Mouse (Mus musculus) T-helper 1 cell (primary cell): ENCODE data around the gene Fgd6.

Experiments
- in situ Hi-C: fragments of 300-600 bp; cut with MboI, MseI; formaldehyde crosslinking; loops from one replicate; pipeline ENCODE4 v1.15.1; 2025; ENCODE audit warnings: high pct_unique_total_duplicates

Gene Fgd6

DNA sequence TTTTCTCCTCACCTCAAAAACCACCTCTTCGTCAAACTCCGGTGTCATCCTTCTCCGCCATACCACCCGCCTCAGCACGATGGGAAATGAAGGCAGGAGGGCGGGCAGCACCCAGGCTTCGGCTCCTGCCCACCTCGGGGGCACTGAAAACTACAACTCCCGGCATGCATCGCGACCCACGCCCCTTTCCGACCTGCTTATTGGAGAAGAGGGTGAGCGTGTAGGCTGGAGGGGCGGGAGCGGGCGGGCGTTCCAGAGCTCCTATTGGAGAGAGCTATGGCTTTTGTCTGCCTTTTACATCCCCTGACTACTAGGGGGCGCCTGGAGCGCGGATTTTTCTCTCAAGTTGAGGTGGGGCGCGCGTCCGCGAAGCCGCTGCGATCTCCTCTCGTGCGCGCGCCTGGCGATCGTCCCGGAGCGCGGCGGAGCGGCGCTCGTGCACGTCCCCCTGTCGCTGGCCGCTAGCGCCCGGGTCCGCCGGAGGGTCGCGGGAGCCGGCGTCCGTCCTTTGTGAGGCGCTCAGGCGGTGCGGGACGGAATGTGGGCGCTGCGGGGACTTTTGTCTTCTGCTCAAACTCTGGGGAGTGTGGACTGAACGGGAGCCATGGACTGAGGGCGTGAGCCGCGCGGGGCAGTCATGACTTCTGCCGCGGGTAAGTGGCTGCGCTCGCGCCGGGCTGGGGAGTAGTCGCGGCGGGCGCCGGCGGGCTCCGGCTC is at the start of gene Fgd6, which contains the start of gene Vezt:
Gene Fgd6 (plus strand): TSS at position 344 of the 717 bp plus-strand sequence.
Gene Vezt (minus strand): TSS at position 160 of the 717 bp plus-strand sequence.
- in situ Hi-C loops: no loop called here

- in situ Hi-C loops: no loop called here
These were observed 41.7 kb upstream of the Fgd6 start for GRCm38 (mm10) chr10:93994136-93994535.

DNA sequence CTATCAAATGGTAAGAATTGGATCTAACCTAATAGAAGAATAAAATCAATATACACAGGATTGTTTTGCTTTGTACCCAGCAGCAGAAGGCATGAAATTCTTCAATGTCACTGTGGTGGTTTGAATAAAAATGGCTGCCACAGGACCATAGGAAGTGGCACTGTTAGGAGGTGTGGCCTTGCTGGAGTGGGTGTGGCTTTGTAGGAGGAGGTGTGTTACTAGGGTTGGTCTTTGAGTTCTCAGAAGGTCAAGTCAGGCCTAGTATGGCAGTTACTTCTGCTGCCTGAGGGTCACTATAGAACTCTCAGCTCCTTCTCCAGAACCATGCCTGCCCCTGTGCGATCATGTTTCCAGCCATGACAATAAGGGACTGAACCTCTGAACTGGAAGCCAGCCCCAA is 40.7 kb upstream of the Fgd6 start:
- in situ Hi-C loops: no loop called here

- in situ Hi-C loops: no loop called here
These were observed 36.4 kb upstream of the Fgd6 start for GRCm38 (mm10) chr10:93999357-93999756.

DNA sequence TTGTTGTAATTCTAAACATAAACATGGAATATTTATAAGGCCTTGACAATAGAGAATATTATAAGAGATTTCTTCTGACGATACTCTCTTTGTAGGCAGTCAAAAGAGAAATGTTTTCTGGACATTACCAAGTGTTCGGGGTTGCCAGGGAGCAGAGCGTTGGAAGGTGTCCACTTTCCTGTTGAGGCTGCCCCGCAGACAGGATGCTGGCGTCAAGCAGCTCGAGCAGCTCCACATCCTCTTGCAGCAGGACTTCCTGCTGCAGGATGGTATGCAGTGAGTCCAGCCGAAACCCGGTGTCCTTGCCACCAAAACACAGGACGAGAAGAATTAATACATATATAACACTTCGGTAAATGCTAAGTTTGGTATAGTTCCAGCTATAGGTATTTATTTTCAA is 35.6 kb upstream of the Fgd6 start:
- in situ Hi-C loops: no loop called here

GRCm38 (mm10) chr10:94008356-94008755 is 27.4 kb upstream of the Fgd6 start:
- in situ Hi-C loops: no loop called here

GRCm38 (mm10) chr10:94009991-94010679 is 25.7 kb upstream of the Fgd6 start:
- in situ Hi-C loops: loop anchor here (5.0 kb wide), 1 partner anchor 107 kb away; no protein-coding TSS in a partner anchor

- in situ Hi-C loops: loop anchor here (5.0 kb wide), 1 partner anchor 106 kb away; no protein-coding TSS in a partner anchor
These were observed 24.8 kb upstream of the Fgd6 start for GRCm38 (mm10) chr10:94011024-94011423.

GRCm38 (mm10) chr10:94013196-94013595 is 22.6 kb upstream of the Fgd6 start:
- in situ Hi-C loops: loop anchor here (5.0 kb wide), 1 partner anchor 104 kb away; no protein-coding TSS in a partner anchor

DNA sequence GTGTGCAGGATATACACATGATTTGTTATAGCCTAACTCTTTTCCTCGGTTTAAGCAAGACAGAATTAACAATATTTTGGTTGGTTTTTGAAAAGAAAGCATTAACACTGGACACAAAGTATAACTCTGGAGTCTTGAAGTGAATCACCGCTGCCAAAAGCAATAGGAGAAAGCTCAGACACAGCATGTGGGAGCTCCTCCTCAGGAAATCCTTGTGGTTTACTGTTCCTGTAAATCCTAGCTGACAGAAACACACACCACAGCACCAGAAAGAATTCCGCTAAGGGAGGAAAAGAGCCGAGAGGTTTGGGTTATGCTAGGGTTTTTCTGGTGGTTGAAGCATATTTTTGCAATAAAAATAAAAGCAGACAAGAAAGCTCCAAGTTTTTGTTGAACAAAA is 21.6 kb upstream of the Fgd6 start:
- in situ Hi-C loops: loop anchor here (5.0 kb wide), 1 partner anchor 103 kb away; no protein-coding TSS in a partner anchor

- in situ Hi-C loops: no loop called here
These were observed 18.3 kb upstream of the Fgd6 start for GRCm38 (mm10) chr10:94017455-94017854.

DNA sequence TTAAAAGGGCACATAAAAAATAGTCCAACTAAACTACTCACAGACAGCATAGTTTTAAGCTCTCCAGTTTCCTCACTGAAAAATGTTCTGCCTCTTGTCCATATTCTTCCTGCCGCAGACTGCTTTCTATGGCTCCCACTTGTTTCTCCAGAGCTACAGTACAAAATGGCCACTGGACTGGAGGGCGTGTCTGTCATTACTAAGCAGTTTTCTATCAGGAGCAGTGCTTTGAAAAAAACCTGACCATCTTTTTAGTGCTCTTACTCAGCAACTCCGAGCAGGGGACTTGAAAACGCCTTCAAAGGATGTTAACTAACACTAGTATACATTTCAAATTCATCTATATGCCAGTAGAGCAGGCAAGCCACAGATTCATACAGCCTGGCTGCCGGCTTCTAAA is 15.2 kb upstream of the Fgd6 start:
- in situ Hi-C loops: loop anchor here (10.0 kb wide), 1 partner anchor 576 kb away; no protein-coding TSS in a partner anchor

DNA sequence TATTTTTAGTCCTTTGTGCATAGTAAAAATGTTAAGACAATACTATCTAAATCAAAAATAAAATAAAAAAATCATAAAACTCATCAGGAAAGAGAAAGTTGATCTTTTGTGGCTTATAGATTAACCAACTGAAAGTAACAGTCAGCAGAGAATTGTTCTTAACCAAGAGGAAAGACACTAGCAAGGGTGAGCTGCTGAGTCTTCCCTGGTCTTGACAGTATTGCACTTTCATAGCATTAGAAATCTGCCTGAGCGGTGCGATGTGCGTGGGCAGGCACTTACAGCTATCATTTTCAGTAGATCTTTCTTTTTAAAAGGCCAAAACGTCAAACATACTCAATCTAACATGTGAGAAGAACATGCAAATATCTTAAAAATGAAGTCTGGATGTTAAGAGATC is 14.7 kb upstream of the Fgd6 start:
- in situ Hi-C loops: loop anchor here (10.0 kb wide), 1 partner anchor 576 kb away; no protein-coding TSS in a partner anchor

DNA sequence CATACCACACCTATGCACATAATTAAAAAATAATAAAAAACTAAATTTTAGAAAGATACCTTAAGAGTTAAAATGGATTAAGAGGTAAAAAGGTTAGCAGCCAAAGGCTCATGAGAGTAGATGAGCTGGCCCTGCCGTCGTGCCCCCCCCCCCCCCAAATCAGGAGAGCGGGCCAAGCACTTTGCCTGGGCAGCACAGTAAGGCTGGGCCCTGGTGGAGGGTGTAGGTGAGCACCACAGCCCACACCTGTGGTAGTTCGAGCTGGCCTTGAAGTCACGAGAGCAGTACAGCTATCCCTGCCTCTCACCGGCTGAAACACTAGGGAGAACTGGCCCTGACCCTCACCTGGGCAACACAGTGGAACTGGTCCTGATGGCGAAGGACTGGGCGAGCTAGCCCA is 10.7 kb upstream of the Fgd6 start:
- in situ Hi-C loops: loop anchor here (10.0 kb wide), 1 partner anchor 580 kb away; no protein-coding TSS in a partner anchor

GRCm38 (mm10) chr10:94028493-94028892 is 7.3 kb upstream of the Fgd6 start:
- in situ Hi-C loops: loop anchor here (10.0 kb wide), 1 partner anchor 584 kb away; no protein-coding TSS in a partner anchor

- in situ Hi-C loops: no loop called here
These were observed 4.6 kb upstream of the Fgd6 start for GRCm38 (mm10) chr10:94031164-94031563.

- in situ Hi-C loops: no loop called here
These were observed 734 bp upstream of the Fgd6 start for GRCm38 (mm10) chr10:94034876-94035657.

GRCm38 (mm10) chr10:94036375-94036758 is 566 bp downstream of the Fgd6 start:
- in situ Hi-C loops: no loop called here

DNA sequence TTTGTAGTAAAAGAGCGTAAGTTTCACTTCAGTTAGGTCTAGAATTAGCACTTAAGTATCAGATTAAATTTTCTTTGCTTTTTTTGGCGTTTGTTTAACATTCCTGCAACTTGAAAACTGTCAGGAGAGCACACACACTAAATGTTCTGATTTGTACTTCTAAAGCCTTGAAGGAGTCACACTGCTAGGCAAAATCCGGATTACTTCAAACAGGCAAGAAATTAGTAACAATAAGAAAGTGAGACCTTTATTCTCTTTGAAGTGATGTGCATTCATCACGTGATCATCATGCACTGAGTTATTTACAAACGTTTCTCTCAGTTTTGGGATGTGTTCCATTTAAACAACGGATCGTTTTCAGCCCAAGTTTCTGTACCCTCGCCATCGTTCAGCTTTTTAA is 1.4 kb downstream of the Fgd6 start:
- in situ Hi-C loops: no loop called here

GRCm38 (mm10) chr10:94037596-94037995 is 1.8 kb downstream of the Fgd6 start:
- in situ Hi-C loops: no loop called here

- in situ Hi-C loops: no loop called here
These were observed 2.8 kb downstream of the Fgd6 start for GRCm38 (mm10) chr10:94038366-94039260.
